Mouse (Mus musculus) olfactory bulb, adult 2 months (tissue): ENCODE data around the gene Hat1.

Experiments
- CTCF ChIP-seq: fragments of 200-500 bp; IDR thresholded peaks from 2 replicates; pipeline ENCODE4 v1.5.1; 2012; ENCODE audit warnings: low read depth, mild to moderate bottlenecking, low read length, moderate library complexity; ENCODE audit not compliant: insufficient read depth
- POLR2A ChIP-seq: fragments of 200-500 bp; IDR thresholded peaks from 2 replicates; pipeline ENCODE4 v1.6.1; 2012; ENCODE audit warnings: mild to moderate bottlenecking, low read depth, low read length, moderate library complexity; ENCODE audit not compliant: insufficient read depth

GRCm38 (mm10) chr2:71462553-71462952 is 73.8 kb downstream of the Hat1 start:
- TF ChIP-seq POLR2A (no peak), CTCF (no peak)
